Mouse (Mus musculus): Measurements from ENCODE around the gene Krt82. TPM values are rescaled to one million over a fixed set of nuclear protein-coding genes. Genes with fewer than 3 reads are reported as not detected.

Krt82 gene
- polyA plus RNA-seq (2014; fragmentation: Nextera tagmentation; extraction: Ambion mirVana): not detected in 2 replicates

DNA sequence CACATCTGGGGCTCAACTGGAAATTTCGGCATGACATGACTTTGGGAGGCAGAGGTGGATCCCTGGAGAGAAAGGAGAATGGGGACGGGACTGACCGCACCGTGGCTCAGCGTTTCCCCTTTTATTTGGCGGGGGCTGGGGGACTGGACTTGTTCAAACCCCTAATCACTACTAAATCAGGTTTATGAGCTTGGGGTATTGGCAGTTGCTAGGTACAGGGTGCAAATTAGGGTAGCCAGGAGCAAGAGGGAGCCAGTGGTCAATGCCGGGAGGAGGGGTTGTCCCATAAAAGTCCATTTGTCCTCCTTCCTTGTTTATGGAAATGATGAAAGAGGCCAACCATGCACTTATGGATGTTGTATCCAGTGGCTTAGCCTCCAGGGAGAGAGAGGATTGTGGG, at the start of gene Krt82:
Gene Krt82 (minus strand): TSS at position 101 of the 400 bp plus-strand sequence.
- Histone ChIP-seq H3K36me3 (ENCODE audit: control insufficient read depth, insufficient read depth, low read length) (no peaks in the 10 kb centered on the region), H3K4me2 (ENCODE audit: low read depth, low read length, severe bottlenecking) (no peak within 1 kb of the TSS), H3K27me3 (ENCODE audit: control insufficient read depth, insufficient read depth, low read length) (no peaks in the 10 kb centered on the region; the same call in 1 of the 2 replicates), H3K9ac (ENCODE audit: low read length) (no peak within 1 kb of the TSS), H3K4me1 (replicated peaks; ENCODE audit: control insufficient read depth, insufficient read depth, low read length) (peaks cover 9% of the 10 kb centered on the region; the same call in 1 of the 2 replicates), H3K9me3 (ENCODE audit: control insufficient read depth, low read length) (no peaks in the 10 kb centered on the region), H3K4me3 (ENCODE audit: low read depth, low read length) (no peak within 1 kb of the TSS), H3K27ac (ENCODE audit: low read depth, low read length) (no peak within 1 kb of the TSS)
- no peak for DNase-seq (ENCODE audit: low spot score)
- ATAC-seq (replicated peaks; ENCODE audit: low FRiP score): no peak
- WGBS: 81% methylated on average over 7 of the region's 7 CpGs

DNA sequence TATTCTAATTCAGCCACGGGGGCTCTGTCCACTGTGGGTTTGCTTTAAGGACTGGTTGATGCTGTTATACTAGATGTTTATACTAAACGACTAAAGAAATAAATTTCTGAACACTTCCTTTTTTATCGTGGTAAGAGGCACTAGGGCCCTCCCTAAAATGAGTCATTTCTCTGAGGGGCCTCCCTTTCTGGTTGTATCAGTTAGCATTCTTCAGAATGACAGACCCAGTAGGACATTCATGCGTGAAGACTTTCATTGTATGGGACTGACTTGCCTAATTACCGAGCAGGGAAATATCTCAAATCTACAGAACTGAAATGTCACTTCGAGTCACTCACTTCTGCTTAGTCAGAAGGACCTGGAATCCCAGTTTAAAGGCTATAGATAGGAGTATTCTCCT, 48.7 kb upstream of the Krt82 start:
- ATAC-seq (replicated peaks; ENCODE audit: low FRiP score) (no peak), DNase-seq (ENCODE audit: low spot score) (no peak)
- H3K4me2 ChIP-seq (ENCODE audit: low read depth, low read length, severe bottlenecking): no peak overlapping the region
- H3K36me3 ChIP-seq (ENCODE audit: control insufficient read depth, insufficient read depth, low read length): no peaks in the 10 kb centered on the region
- H3K27ac ChIP-seq (ENCODE audit: low read depth, low read length): no peak overlapping the region
- no peaks in the 10 kb centered on the region for H3K4me1 ChIP-seq (replicated peaks; ENCODE audit: control insufficient read depth, insufficient read depth, low read length)
- H3K9ac ChIP-seq (ENCODE audit: low read length): no peak overlapping the region
- 71% methylated on average over 6 of the region's 6 CpGs for WGBS
- no peak overlapping the region for H3K4me3 ChIP-seq (ENCODE audit: low read depth, low read length)
- H3K27me3 ChIP-seq (ENCODE audit: control insufficient read depth, insufficient read depth, low read length): no peaks in the 10 kb centered on the region
- H3K9me3 ChIP-seq (ENCODE audit: control insufficient read depth, low read length): no peaks in the 10 kb centered on the region

DNA sequence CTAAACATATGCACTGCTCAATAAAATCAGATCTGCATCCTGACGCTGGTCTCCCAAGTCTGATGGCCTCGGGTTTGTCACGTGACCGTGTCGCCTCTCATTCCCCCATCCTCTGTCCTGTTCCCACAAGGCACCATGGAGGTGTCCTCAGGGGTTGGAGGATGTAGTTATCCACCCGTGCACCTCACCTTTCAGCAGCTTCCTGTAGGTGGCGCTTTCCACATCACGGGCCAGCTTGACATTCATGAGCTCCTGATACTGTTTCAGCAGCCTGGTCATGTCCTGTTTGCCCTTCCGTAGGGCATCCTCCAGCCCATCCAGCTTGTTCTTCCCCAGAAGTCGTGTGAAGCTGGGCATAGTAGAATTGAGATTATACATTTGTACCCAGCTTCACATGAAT, 37.7 kb upstream of the Krt82 start:
- no peaks in the 10 kb centered on the region for H3K9me3 ChIP-seq (ENCODE audit: control insufficient read depth, low read length)
- DNase-seq (ENCODE audit: low spot score) (no peak), ATAC-seq (replicated peaks; ENCODE audit: low FRiP score) (no peak)
- no peak overlapping the region for H3K27ac ChIP-seq (ENCODE audit: low read depth, low read length)
- H3K9ac ChIP-seq (ENCODE audit: low read length): no peak overlapping the region
- no peaks in the 10 kb centered on the region for H3K4me1 ChIP-seq (replicated peaks; ENCODE audit: control insufficient read depth, insufficient read depth, low read length)
- no peak overlapping the region for H3K4me3 ChIP-seq (ENCODE audit: low read depth, low read length)
- H3K27me3 ChIP-seq (ENCODE audit: control insufficient read depth, insufficient read depth, low read length): no peaks in the 10 kb centered on the region
- 82% methylated on average over 10 of the region's 10 CpGs for WGBS
- no peak overlapping the region for H3K4me2 ChIP-seq (ENCODE audit: low read depth, low read length, severe bottlenecking)
- no peaks in the 10 kb centered on the region for H3K36me3 ChIP-seq (ENCODE audit: control insufficient read depth, insufficient read depth, low read length)

DNA sequence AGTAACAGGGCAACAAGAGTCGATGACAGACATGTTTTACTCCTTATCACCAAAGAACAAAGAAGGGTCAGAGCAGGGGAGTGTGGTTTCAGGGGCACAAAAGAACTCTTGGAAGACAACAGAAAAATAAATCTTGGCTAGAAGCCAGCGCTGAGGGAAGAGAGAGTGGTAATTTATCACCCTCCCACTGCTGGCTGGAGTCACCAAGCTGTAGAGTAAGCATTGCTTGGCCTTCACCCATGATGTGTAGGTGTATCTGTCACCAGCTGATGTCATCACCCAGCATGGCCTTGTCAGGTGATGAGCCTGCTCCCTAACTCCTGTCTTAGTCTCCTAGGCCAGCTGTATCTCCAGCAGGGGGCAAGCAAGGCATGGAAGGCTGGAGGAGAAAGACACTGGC, 34.0 kb upstream of the Krt82 start:
- ATAC-seq (replicated peaks; ENCODE audit: low FRiP score) (no peak), DNase-seq (ENCODE audit: low spot score) (no peak)
- WGBS: 58% methylated on average over 2 of the region's 2 CpGs
- Histone ChIP-seq H3K4me3 (ENCODE audit: low read depth, low read length) (no peak overlapping the region), H3K36me3 (ENCODE audit: control insufficient read depth, insufficient read depth, low read length) (no peaks in the 10 kb centered on the region), H3K9me3 (ENCODE audit: control insufficient read depth, low read length) (no peaks in the 10 kb centered on the region), H3K4me1 (replicated peaks; ENCODE audit: control insufficient read depth, insufficient read depth, low read length) (no peaks in the 10 kb centered on the region), H3K27me3 (ENCODE audit: control insufficient read depth, insufficient read depth, low read length) (no peaks in the 10 kb centered on the region), H3K27ac (ENCODE audit: low read depth, low read length) (no peak overlapping the region), H3K4me2 (ENCODE audit: low read depth, low read length, severe bottlenecking) (no peak overlapping the region), H3K9ac (ENCODE audit: low read length) (no peak overlapping the region)

DNA sequence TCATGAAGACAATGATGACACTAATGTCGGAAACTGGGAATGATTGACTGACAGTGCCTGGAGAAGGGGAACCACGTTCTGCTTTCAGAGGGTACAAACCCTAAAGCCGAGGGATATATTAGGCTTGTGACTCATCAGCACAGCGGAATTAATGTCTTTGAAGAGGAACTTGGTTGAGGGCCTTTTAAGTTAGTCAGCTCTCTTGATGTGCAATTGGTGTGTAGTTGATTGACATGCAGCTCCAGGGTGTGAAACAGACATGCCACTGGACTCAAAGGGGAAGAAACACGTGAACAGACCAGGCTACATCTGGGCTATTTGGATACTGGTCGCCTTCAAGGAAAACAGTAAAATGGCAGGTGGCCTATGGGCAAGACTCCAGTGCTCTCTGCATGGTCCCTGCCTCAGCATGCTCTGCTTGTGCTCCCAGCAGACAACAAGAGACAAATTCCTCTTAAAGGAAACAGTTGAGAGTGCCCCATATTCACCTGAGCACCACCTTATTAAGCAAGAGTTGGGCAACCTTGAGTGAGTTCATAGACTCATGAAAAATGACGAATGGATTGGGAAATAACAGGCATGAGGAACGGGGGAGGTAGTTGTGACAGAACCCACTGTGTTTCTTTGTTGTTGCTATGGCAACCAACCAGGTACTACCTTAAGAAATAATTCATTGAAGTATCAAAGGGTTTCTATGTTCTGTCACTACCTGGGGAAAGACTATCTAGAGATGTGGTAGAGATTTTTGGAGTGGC, 32.9 kb upstream of the Krt82 start:
- 79% methylated on average over 8 of the region's 8 CpGs for WGBS
- no peaks in the 10 kb centered on the region for H3K9me3 ChIP-seq (ENCODE audit: control insufficient read depth, low read length)
- no peak for ATAC-seq (replicated peaks; ENCODE audit: low FRiP score)
- no peak overlapping the region for H3K27ac ChIP-seq (ENCODE audit: low read depth, low read length)
- no peaks in the 10 kb centered on the region for H3K36me3 ChIP-seq (ENCODE audit: control insufficient read depth, insufficient read depth, low read length)
- no peaks in the 10 kb centered on the region for H3K4me1 ChIP-seq (replicated peaks; ENCODE audit: control insufficient read depth, insufficient read depth, low read length)
- H3K27me3 ChIP-seq (ENCODE audit: control insufficient read depth, insufficient read depth, low read length): no peaks in the 10 kb centered on the region
- no peak overlapping the region for H3K4me2 ChIP-seq (ENCODE audit: low read depth, low read length, severe bottlenecking)
- H3K4me3 ChIP-seq (ENCODE audit: low read depth, low read length): no peak overlapping the region
- H3K9ac ChIP-seq (ENCODE audit: low read length): no peak overlapping the region
- DNase-seq (ENCODE audit: low spot score): no peak

DNA sequence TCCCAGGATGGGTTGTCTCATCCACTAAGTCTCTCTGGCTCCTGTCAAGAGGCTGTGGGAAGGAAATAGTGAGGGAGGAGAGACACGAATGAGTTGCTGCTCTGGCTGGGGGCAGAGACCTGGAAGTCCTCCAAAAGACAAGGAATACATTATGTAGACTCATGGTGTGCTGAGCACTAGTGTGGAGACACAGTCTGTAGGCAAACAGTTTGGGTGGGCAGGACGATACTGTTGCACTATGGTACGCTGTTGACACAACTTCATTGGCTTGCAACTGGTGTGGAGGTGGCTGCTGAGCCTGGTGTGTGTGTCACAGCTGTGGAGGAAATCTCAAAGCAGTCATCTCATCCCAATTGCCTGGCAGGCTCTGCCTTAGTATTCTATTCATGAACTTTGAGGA, 31.2 kb upstream of the Krt82 start:
- H3K4me3 ChIP-seq (ENCODE audit: low read depth, low read length): no peak overlapping the region
- H3K27ac ChIP-seq (ENCODE audit: low read depth, low read length): no peak overlapping the region
- no peaks in the 10 kb centered on the region for H3K4me1 ChIP-seq (replicated peaks; ENCODE audit: control insufficient read depth, insufficient read depth, low read length)
- H3K9me3 ChIP-seq (ENCODE audit: control insufficient read depth, low read length): no peaks in the 10 kb centered on the region
- no peaks in the 10 kb centered on the region for H3K27me3 ChIP-seq (ENCODE audit: control insufficient read depth, insufficient read depth, low read length)
- H3K4me2 ChIP-seq (ENCODE audit: low read depth, low read length, severe bottlenecking): no peak overlapping the region
- DNase-seq (ENCODE audit: low spot score) (no peak), ATAC-seq (replicated peaks; ENCODE audit: low FRiP score) (no peak)
- WGBS: 85% methylated on average over 3 of the region's 3 CpGs
- H3K9ac ChIP-seq (ENCODE audit: low read length): no peak overlapping the region
- H3K36me3 ChIP-seq (ENCODE audit: control insufficient read depth, insufficient read depth, low read length): no peaks in the 10 kb centered on the region

DNA sequence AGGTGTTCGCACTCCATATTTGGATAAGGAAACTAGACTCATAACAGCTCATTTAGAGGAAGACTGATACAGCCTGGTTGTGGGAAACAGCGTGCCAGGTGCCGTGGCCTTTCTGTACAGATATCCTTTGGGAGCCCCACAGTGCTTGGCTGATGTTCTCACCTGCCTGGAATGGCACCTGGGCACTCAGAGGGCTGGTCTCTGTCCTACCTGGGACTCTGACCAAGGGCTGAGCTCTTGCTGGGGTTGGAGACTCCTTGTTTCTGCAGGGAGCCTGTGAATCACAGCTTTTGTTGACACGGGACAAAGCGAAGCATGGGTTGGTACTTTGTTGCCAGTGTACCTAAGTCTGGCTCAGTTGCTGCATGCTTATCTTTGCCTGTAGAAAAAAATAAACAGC, 25.0 kb upstream of the Krt82 start:
- no peak overlapping the region for H3K9ac ChIP-seq (ENCODE audit: low read length)

DNA sequence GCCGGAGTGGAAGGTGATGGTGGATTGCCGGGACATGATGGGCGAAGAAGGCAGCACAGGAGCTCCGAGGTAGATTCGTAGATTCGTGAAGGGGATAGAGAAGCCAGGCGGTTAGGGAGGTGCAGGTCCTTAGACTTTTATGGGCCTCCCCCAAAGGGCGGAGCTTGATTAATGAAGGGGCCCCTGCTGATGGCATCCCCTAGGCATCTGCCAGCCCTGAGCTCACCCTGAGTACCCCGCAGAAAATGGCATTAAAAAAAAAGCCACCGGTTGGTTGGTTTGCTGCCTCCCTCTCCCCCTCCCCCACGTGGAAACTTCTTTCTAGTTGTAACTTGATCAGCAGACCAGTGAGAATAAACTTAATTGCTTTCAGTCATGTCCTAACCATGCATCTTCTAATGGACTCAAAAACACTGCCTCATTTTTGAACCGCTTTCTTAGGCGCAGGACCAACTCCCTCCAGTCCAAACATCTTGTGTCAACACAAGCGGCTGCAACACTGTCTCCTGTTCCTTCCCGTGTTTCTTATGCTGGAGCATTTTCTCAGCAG, 23.4 kb upstream of the Krt82 start, which contains the start of gene Krt75:
Gene Krt75 (minus strand): TSS at position 109 of the 550 bp plus-strand sequence.
- no peaks in the 10 kb centered on the region for H3K4me1 ChIP-seq (replicated peaks; ENCODE audit: control insufficient read depth, insufficient read depth, low read length)
- no peak within 1 kb of the TSS for H3K4me2 ChIP-seq (ENCODE audit: low read depth, low read length, severe bottlenecking)
- no peak within 1 kb of the TSS for H3K4me3 ChIP-seq (ENCODE audit: low read depth, low read length)
- 75% methylated on average over 15 of the region's 15 CpGs for WGBS
- no peaks in the 10 kb centered on the region for H3K9me3 ChIP-seq (ENCODE audit: control insufficient read depth, low read length)
- no peaks in the 10 kb centered on the region for H3K27me3 ChIP-seq (ENCODE audit: control insufficient read depth, insufficient read depth, low read length)
- ATAC-seq (replicated peaks; ENCODE audit: low FRiP score) (no peak), DNase-seq (ENCODE audit: low spot score) (no peak)
- H3K36me3 ChIP-seq (ENCODE audit: control insufficient read depth, insufficient read depth, low read length): no peaks in the 10 kb centered on the region
- H3K27ac ChIP-seq (ENCODE audit: low read depth, low read length): no peak within 1 kb of the TSS
- H3K9ac ChIP-seq (ENCODE audit: low read length): no peak within 1 kb of the TSS

More for the DNA sequence above, 25.0 kb upstream of the Krt82 start:
- no peaks in the 10 kb centered on the region for H3K4me1 ChIP-seq (replicated peaks; ENCODE audit: control insufficient read depth, insufficient read depth, low read length)
- H3K4me2 ChIP-seq (ENCODE audit: low read depth, low read length, severe bottlenecking): no peak overlapping the region
- ATAC-seq (replicated peaks; ENCODE audit: low FRiP score): no peak
- WGBS: 83% methylated on average over 5 of the region's 5 CpGs
- H3K4me3 ChIP-seq (ENCODE audit: low read depth, low read length): no peak overlapping the region
- H3K36me3 ChIP-seq (ENCODE audit: control insufficient read depth, insufficient read depth, low read length): no peaks in the 10 kb centered on the region
- no peaks in the 10 kb centered on the region for H3K27me3 ChIP-seq (ENCODE audit: control insufficient read depth, insufficient read depth, low read length)
- no peak for DNase-seq (ENCODE audit: low spot score)
- H3K9me3 ChIP-seq (ENCODE audit: control insufficient read depth, low read length): no peaks in the 10 kb centered on the region
- no peak overlapping the region for H3K27ac ChIP-seq (ENCODE audit: low read depth, low read length)

DNA sequence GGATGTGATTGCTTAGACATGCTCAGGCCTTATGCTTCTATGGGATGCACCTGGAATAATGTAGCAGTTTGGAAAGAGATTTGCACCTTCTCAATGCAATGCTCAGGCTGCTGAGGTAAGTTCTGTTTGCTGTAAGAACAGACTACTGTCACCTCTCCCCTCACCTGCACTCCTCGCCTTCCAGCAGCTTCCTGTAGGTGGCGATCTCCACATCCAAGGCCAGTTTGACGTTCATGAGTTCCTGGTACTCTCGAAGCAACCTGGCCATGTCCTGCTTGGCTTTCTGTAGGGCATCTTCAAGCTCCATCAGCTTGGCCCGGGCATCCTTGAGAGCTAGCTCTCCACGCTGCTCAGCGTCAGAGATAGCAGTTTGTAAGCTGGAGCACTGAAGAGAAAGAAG, 17.3 kb upstream of the Krt82 start:
- Histone ChIP-seq H3K4me1 (replicated peaks; ENCODE audit: control insufficient read depth, insufficient read depth, low read length) (no peaks in the 10 kb centered on the region), H3K36me3 (ENCODE audit: control insufficient read depth, insufficient read depth, low read length) (no peaks in the 10 kb centered on the region), H3K4me3 (ENCODE audit: low read depth, low read length) (no peak overlapping the region), H3K27ac (ENCODE audit: low read depth, low read length) (no peak overlapping the region), H3K9ac (ENCODE audit: low read length) (no peak overlapping the region), H3K4me2 (ENCODE audit: low read depth, low read length, severe bottlenecking) (no peak overlapping the region), H3K27me3 (ENCODE audit: control insufficient read depth, insufficient read depth, low read length) (no peaks in the 10 kb centered on the region), H3K9me3 (ENCODE audit: control insufficient read depth, low read length) (no peaks in the 10 kb centered on the region)
- DNase-seq (ENCODE audit: low spot score) (no peak), ATAC-seq (replicated peaks; ENCODE audit: low FRiP score) (no peak)
- 44% methylated on average over 7 of the region's 7 CpGs for WGBS

All from forebrain, embryonic 11.5 days (tissue).